ENCODE assay signal across 9 mouse cellular contexts in the genomic region with DNA sequence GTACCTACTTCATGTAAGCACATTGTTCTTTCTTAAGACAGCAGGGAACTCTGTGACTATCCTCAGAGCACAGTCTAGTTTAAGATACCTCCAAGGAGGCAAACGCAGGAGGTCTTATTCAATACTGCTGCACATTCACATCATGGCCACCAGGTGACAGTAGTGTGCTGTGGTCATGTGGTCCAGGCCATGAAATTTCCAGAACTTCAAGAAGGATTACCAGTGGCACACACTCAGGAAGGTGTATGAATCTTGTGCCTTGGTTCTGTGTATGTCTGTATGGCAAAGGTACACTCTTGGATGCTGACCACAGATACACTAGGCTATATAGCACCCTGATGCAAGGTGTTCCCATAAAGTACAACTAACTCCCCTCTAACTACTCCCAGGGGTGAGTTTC. TPM values are rescaled to one million over a fixed set of nuclear protein-coding genes. Genes with fewer than 3 reads are reported as not detected.
A peak's percentile ranks its signal among the peaks of the same experiment; 100 is the strongest.
DNase-seq lines count a peak whose midpoint lies in the region; ATAC-seq and TF ChIP-seq lines count a peak whose summit lies in the region.
"Had no signal": no experiment of that assay in that cellular context is flagged by ENCODE, and none has a peak within 500 bp of the region (broad histone marks: within the 10 kb centered on the region; RNA-seq: fewer than 3 reads in every experiment).

No protein-coding gene starts in this region.

- H3K9ac ChIP-seq in kidney, embryonic 14.5 days (ENCODE audit: low read depth, low read length), result no peak overlapping the region
- H3K9ac ChIP-seq in liver, postnatal 0 days (replicated peaks), result no peak overlapping the region
- H3K9ac ChIP-seq: lung, embryonic 15.5 days had no signal

- DNase-seq in gastrocnemius, adult 2 months, result peak; percentile 47
- no peak for DNase-seq in gastrocnemius, postnatal 4 days (ENCODE audit: low spot score in 2 of 2)
- no peak for DNase-seq in G1E (ENCODE audit: low spot score)
- DNase-seq in cerebellum, adult 18-20 months, result peak; percentile 60 to 77
- DNase-seq in liver, postnatal 0 days, result peak; percentile 33
- DNase-seq in ovary, postnatal 14 days (ENCODE audit: low spot score), result peak; percentile 33

- intact Hi-C loops in gastrocnemius, adult 2 months (cut with DNase I), result loop anchor here (1.0 kb wide), 1 partner anchor 262 kb away; no protein-coding TSS in a partner anchor

- WGBS in kidney, embryonic 14.5 days, result 21% methylated on average over 1 of the region's 1 CpGs
- 16% methylated on average over 1 of the region's 1 CpGs for WGBS in liver, postnatal 0 days (ENCODE audit: insufficient replicate concordance)

- H3K27ac ChIP-seq in gastrocnemius, adult 2 months, result no peak overlapping the region
- H3K27ac ChIP-seq in kidney, embryonic 14.5 days (ENCODE audit: low read depth, low read length), result no peak overlapping the region
- no peak overlapping the region for H3K27ac ChIP-seq in liver, postnatal 0 days (ENCODE audit: low read depth)
- H3K27ac ChIP-seq: lung, embryonic 15.5 days had no signal

- H3K27me3 ChIP-seq in G1E (ENCODE audit: insufficient read depth, low read length), result no peaks in the 10 kb centered on the region
- no peaks in the 10 kb centered on the region for H3K27me3 ChIP-seq in kidney, embryonic 14.5 days (ENCODE audit: control insufficient read depth, insufficient read depth, low read length)
- H3K27me3 ChIP-seq in liver, postnatal 0 days (ENCODE audit: insufficient read depth, low read length), result no peaks in the 10 kb centered on the region

- no peak overlapping the region for H3K4me2 ChIP-seq in kidney, embryonic 14.5 days (replicated peaks; ENCODE audit: low read depth, low read length)
- no peak overlapping the region for H3K4me2 ChIP-seq in liver, postnatal 0 days (ENCODE audit: low read depth, low read length)
- H3K4me2 ChIP-seq: lung, embryonic 15.5 days had no signal

- no peak; the same call in 1 of the 2 replicates for ATAC-seq in G1E (ENCODE audit: extremely low read depth, insufficient number of reproducible peaks, low FRiP score, poor library complexity, severe bottlenecking)
- peak; percentile 69 for ATAC-seq in frontal cortex, adult (ENCODE audit: low TSS enrichment)
- peak; percentile 60; the same call in 1 of the 2 replicates for ATAC-seq in kidney, embryonic 14.5 days (ENCODE audit: low FRiP score, low TSS enrichment)
- no peak for ATAC-seq in liver, postnatal 0 days

- H3K4me3 ChIP-seq in gastrocnemius, adult 2 months, result no peak overlapping the region
- no peak overlapping the region for H3K4me3 ChIP-seq in G1E (ENCODE audit: low read depth, low read length)
- no peak overlapping the region for H3K4me3 ChIP-seq in kidney, embryonic 14.5 days (ENCODE audit: low read length)
- no peak overlapping the region for H3K4me3 ChIP-seq in liver, postnatal 0 days (ENCODE audit: low read depth, low read length)
- H3K4me3 ChIP-seq: lung, embryonic 15.5 days had no signal

- H3K9me3 ChIP-seq in G1E (replicated peaks), result no peaks in the 10 kb centered on the region
- H3K9me3 ChIP-seq in kidney, embryonic 14.5 days (ENCODE audit: control insufficient read depth, low read length), result peaks cover 5% of the 10 kb centered on the region
- H3K9me3 ChIP-seq in liver, postnatal 0 days (ENCODE audit: low read length), result no peaks in the 10 kb centered on the region
- H3K9me3 ChIP-seq: lung, embryonic 15.5 days had no signal

- no peak for TF ChIP-seq EP300 in liver, postnatal 0 days (IDR thresholded peaks at IDR 0.05; ENCODE audit: low read depth)

- H3K4me1 ChIP-seq in G1E (ENCODE audit: insufficient read depth, low read depth, low read length), result no peaks in the 10 kb centered on the region
- H3K4me1 ChIP-seq in kidney, embryonic 14.5 days (ENCODE audit: control insufficient read depth, insufficient read depth, low read length), result 0 out of 2 replicates have a peak, but pooled peaks cover 3% of the 10 kb centered on the region
- H3K4me1 ChIP-seq in liver, postnatal 0 days (ENCODE audit: insufficient read depth), result no peaks in the 10 kb centered on the region
- H3K4me1 ChIP-seq: lung, embryonic 15.5 days had no signal

- no peak; the same call in 1 of the 2 replicates for TF ChIP-seq CTCF in gastrocnemius, adult 2 months (IDR thresholded peaks at IDR 0.05)
- TF ChIP-seq CTCF in G1E (IDR thresholded peaks at IDR 0.05; ENCODE audit: low read depth, low read length), result peak; percentile 92
- peak; percentile 98 for TF ChIP-seq CTCF in liver, postnatal 0 days (IDR thresholded peaks at IDR 0.05; ENCODE audit: low read depth)

- no peaks in the 10 kb centered on the region for H3K36me3 ChIP-seq in G1E (replicated peaks)
- no peaks in the 10 kb centered on the region for H3K36me3 ChIP-seq in kidney, embryonic 14.5 days (ENCODE audit: control insufficient read depth, insufficient read depth, low read length)
- no peaks in the 10 kb centered on the region for H3K36me3 ChIP-seq in liver, postnatal 0 days (replicated peaks; ENCODE audit: insufficient read depth, low read length)
- H3K36me3 ChIP-seq: lung, embryonic 15.5 days had no signal

RNA-seq across cellular contexts. Expression of a gene that starts 6.6 kb away (rescaled TPM):
- total RNA-seq in gastrocnemius, adult 2 months (2021), result 1 to 10 TPM; 2.0 to 3.0 TPM
- 1 to 10 TPM; 6.1 to 7.1 TPM for total RNA-seq in gastrocnemius, postnatal 4 days (2021)
- total RNA-seq in G1E (2014; fragmentation: Nextera tagmentation), result not detected in 2 replicates
- 0.05 and 0.06 TPM in 2 replicates for total RNA-seq in G1E (2017)
- polyA plus RNA-seq in G1E (2012), result not detected in 2 replicates
- polyA plus RNA-seq in kidney, embryonic 14.5 days (2014; fragmentation: Nextera tagmentation; extraction: Ambion mirVana), result 5.8 and 8.5 TPM in 2 replicates
- 0.26 and 0.35 TPM in 2 replicates for polyA plus RNA-seq in liver, postnatal 0 days (2015; fragmentation: Nextera tagmentation; extraction: Ambion mirVana)

Comparison
In these comparisons a context has a peak if more than half of its experiments do, and no peak if none do; other contexts are left out.
1. DNase-seq: peak in gastrocnemius, adult 2 months (single experiment), cerebellum, adult 18-20 months (2 of 2), liver, postnatal 0 days (single experiment) and ovary, postnatal 14 days (single experiment); none in gastrocnemius, postnatal 4 days (0 of 2) and G1E (single experiment).
2. ATAC-seq: peak in frontal cortex, adult (single experiment) and kidney, embryonic 14.5 days (single experiment); none in G1E (single experiment) and liver, postnatal 0 days (single experiment).